Mouse (Mus musculus): ENCODE data around the gene Tox3.

Tox3 gene

DNA sequence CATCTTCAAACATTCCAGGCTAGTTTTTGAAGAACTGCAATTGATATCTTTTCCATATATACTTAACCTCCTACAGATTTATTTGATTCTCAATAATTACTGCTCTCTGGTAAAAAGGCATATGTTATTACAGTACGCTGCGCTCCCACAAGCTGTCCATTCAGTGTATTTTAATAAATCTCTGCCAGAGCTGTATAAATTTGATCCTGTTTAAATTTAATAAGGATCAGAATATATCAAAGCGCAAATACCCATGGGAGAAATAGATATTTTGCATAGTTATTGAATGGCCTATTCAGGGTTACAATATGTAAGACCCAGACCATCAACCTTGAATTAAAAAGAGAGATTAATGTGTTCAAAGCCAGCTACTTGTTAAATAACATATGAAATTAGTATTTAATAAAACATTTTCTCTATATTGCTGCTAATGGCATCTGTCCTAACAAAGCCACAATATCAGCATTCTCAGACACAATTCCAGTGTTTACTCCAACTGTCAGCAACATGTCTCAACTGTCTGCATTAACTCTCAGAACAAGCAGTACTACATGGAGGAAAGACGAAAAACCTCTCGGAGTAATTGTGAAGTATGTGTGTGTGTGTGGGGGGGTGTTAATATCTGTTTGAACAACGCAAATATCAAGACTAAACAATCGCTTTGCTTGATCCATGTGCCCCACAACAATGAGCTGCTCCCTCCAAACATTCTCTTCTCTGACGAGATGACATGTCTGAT lies 25.3 kb downstream of the Tox3 start:
- DNase-seq = no peak

GRCm38 (mm10) chr8:90321255-90321654 lies 26.9 kb downstream of the Tox3 start:
- no peak for DNase-seq

DNA sequence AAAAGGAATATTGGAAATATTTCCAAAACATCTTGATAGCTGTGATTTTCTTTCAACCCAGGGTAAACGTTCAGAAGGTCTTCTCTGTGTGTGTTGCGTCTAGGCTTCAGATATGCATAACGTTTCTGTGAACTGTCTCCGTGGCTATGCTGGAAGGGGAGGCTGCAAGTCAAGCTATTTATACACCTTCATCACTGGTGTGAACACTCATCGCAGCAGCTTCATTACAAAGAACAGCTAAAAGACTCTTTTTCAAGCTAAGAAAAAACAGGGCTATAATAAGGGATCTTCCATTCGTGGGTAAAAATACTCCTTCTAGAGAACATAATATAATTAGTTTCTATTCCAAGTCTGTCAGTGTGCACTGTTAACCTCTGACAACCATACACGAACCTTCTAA lies 33.8 kb downstream of the Tox3 start:
- DNase-seq = no peak

DNA sequence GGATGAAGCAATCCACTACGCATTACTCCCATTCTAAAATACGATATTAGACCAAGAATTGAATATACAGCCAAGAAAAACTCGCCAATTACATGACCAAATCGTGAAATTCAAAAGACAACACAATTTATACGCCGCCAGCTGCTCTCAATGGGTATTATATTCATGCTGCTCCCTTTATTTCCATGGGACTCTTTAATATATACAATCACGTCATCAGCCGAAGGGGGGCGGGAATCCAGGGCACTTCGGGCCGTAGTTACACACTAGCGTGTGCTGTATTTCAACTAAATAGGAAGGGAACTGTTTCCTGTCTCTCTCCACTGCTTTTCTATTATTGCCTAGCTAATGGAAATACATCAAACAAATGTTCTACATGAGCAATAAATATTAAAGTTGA lies 45.2 kb downstream of the Tox3 start:
- no peak for DNase-seq

DNA sequence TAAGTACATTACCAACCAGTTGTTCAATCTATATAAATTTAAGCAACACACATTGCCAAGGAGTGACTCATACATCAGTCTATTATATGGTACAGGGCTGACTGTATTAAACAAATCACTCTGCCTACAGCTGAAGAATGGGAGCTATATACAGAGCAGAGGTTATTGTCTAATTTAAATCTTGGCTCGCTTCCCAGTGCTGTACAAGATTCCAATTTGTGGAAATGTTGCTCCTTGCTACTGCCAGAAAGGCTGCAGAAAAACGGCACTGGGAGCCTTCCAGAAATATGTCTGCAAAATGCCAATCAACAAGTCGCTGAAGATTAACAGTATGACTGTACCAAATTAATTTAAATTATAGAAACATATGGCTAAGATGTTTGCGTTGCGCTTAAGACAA lies 45.9 kb downstream of the Tox3 start:
- DNase-seq = no peak

- no peak for DNase-seq
Observed at GRCm38 (mm10) chr8:90301543-90301942, 46.6 kb downstream of the Tox3 start.

DNA sequence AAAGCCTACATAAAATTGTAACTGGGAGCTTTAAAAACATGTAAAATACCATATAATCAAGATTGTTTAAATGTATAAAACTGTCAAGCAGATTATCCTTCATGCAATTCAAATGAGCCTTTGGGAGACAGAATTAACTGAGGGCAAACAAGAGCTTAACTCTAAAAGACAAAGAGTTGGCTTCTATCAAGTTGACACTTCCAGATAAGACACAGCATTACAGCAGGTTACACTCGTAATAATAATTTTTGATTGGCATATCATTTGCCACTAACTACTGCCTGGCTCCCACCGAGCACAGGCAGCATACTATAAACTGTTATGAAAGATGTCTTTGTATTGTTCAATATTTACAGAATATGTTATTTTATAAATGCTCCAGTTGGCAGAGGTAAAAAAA lies 47.2 kb downstream of the Tox3 start:
- DNase-seq = no peak

DNA sequence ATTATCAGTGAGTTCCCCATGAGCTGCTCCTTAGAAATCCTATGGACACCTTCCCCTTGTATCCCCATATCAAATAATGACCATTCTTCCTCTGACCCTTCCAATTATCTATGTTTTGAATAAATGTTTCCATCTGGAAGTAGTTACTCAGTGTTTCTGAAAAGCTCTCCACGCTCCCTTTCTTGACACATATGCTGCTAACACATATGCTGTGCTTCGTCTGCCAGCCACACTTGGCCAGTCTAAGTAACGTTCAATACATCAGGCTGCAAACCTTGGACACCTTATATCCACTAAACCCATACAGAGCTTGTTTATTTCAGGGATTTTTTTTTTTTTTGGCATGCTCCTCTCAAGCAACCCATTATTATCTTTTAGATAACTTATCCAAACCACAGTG lies 54.1 kb downstream of the Tox3 start:
- DNase-seq = no peak

DNA sequence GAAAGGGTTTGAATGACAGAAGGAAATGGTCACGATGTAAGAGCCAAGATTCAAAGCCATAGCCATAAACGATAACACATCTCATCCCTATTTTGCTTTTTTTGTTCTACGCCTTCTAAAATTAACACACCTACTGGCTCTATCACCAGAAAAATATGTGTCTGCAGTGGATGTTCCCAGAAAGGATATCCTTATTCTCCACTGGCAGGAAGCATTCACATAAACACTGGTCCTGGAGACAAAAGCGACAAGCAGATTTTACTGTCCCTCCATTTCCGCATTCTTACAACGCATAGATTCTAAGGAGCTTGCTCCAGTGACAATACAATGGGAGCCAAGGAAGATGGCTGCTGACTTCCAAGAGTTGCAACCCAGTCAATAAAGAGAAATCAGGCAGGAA lies 57.3 kb downstream of the Tox3 start:
- no peak for DNase-seq

- no peak for DNase-seq
Observed at GRCm38 (mm10) chr8:90276722-90277121, 71.4 kb downstream of the Tox3 start.

DNA sequence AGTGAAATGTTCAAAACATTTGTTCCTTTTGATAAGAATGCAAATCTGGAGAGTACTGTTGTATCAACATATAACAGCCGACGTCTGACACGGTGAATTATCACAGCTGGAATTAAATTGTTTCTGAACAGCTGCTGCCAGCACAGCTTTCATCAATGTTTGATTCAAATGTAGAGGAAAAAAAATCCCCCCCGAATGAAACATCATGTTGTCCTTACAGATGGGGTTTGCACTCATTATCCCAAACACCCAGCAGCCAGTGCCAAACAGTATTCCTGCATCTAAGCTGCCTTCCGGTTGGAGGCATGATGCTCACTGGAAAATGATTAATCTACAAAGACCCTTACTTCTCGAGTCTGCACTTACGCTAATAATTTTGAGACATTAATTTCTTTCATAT lies 75.0 kb downstream of the Tox3 start:
- no peak for DNase-seq

GRCm38 (mm10) chr8:90271920-90272319 lies 76.2 kb downstream of the Tox3 start:
- no peak for DNase-seq

- DNase-seq = no peak
Observed at GRCm38 (mm10) chr8:90267698-90268256, 80.4 kb downstream of the Tox3 start.

DNA sequence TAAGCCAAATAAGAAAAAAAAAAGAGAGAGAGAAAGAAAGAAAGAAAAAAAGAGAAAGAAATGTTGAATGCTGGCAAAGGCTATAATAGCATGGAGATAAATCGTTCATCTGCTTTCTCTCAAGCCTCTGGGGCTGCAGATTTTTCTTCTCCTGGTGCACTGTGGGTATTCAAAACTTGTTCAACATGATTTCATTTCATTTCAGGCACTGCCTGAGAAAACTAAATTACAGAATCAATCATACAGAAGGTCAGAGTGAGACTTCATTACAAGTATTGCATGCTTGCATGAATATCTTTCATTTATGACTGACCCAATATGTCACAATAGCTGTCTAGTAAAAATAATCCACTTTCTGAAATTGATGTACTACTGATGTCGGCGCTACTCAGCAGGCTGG lies 81.2 kb downstream of the Tox3 start:
- DNase-seq = no peak

GRCm38 (mm10) chr8:90266239-90266638 lies 81.9 kb downstream of the Tox3 start:
- DNase-seq = no peak

DNA sequence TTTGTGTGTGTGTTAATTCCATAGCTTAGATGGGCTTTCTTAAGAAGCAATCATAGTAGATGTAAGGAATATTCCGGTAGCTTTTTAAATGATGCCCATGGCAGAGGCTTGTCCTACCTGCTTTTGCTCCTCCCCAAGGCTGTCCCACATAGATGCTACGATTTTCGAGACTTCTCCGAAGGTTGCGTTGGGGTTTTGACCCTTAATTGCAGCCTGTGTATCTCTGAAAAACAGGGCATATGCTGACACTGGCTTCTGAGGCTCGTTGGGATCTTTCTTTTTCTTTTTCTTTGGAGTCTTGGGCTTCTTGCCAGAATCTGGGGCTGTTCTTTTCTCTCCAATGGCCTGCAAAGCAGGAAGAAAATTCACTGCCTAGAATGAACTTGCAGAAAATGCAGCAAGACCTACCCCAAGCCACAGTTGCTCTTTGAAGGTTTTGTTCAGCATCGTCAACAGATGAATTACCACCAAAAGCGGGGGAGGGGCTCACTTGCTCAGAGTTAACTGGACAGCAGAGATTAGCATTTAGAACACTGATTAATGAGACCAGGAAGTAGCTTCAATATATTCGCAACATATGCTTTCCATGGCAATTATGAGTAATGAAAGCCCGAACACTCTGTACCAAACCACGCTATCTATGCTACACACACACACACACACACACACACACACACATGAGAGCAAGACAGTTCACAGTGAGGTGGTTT lies 93.8 kb downstream of the Tox3 start:
- DNase-seq = no peak

DNA sequence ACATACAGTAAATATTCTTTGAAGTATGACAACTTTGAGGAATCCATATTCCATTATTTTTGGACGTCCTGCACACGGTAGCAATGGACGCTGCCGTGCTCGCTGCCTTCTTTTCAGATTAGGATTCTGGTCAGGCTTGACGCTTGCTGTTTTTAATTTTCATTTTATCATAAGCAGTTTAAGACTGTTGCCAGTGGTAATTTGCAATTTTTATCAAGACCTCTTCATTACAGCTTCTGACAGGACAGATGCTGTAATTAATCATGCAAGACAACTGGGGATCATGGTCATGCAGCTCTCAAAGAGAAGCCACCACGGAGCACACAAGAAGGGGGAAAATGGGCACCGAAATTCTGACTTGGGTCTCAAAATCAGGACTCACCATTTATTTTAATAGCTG lies 101.8 kb downstream of the Tox3 start:
- DNase-seq = no peak

- DNase-seq = no peak
Observed at GRCm38 (mm10) chr8:90245828-90246227, 102.3 kb downstream of the Tox3 start.

DNA sequence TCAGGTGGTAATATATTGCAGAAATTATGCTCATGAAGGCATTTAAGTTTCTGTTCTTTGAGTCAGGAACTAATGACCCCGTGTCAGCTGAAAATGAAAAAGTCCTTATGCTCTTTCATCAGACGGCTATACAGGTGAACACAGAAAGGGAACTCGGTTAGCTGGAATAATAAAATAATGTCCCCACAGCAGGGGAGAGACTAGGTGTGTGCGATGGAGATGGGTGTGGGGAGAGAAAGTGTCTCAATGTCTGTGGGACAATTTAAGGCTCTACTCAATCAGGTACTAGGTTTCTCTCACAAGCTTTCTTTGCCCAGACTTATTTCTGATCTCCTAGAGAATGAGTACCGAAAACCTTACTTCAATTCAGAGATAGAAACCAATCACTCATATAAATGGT lies 103.0 kb downstream of the Tox3 start:
- no peak for DNase-seq

- DNase-seq = no peak
Observed at GRCm38 (mm10) chr8:90244458-90245145, 103.5 kb downstream of the Tox3 start.

GRCm38 (mm10) chr8:90243957-90244356 lies 104.2 kb downstream of the Tox3 start:
- no peak for DNase-seq

DNA sequence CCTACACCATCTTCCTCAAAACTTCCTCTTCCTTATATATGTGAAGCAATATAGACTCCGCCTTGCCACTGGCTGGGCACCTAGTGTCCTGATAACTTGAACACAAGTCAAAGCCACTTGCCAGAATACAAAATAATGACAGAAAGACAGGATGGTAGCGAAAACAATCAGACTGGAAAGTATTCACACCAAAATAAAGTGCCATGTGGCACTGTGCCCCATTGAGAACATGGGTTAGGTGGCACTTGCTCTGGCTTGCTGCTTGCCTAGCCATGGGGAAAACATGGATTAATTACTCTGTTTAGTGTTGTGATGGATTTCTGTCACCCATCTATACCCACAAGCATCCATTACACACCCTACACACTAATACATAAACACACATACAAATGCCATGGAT lies 105.8 kb downstream of the Tox3 start:
- no peak for DNase-seq

DNA sequence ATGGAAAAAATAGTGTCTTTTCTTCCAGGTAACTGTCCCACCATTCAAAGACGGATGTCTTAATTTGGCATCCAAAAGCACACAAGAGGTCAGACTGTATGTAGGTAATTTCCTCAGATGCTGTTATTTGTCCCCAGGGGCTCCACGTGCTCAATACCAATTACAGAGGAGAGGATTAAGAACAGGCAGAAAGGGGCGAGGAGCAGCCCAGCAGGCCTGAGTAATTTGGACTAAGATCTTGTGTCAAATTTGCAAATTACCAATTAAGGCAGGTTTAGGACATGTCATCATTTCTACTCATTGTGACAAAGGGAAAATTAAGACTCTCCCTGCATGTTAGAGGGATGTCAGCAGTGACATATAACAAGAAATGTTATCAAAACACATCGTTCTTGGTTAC lies 106.7 kb downstream of the Tox3 start:
- no peak for DNase-seq

GRCm38 (mm10) chr8:90232501-90232900 lies 115.6 kb downstream of the Tox3 start:
- no peak for DNase-seq

Measured in liver (tissue).